Mouse (Mus musculus) intestine, embryonic 16.5 days (tissue): ENCODE data around the gene Tmem59. TPM values are rescaled to one million over a fixed set of nuclear protein-coding genes. Genes with fewer than 3 reads are reported as not detected.

Experiments used
- ATAC-seq: fragments of 200-750 bp; cut with Nextera tagmentation; 2 replicates; pipeline ENCODE4 v1.8.0; 2017; ENCODE audit warnings: moderate TSS enrichment, moderate library complexity
- H3K27ac ChIP-seq: fragments of 300-500 bp; sonication (generic); 2 replicates; pipeline ENCODE4 v1.5.1; 2014; ENCODE audit warnings: mild to moderate bottlenecking, low read length
- H3K27me3 ChIP-seq: fragments of 300-500 bp; sonication (generic); replicated peaks from 2 replicates; pipeline ENCODE4 v1.6.1; 2014; ENCODE audit warnings: low read length, control low read depth, mixed read lengths; ENCODE audit not compliant: control insufficient read depth, insufficient read depth
- H3K36me3 ChIP-seq: fragments of 300-500 bp; sonication (generic); 2 replicates; pipeline ENCODE4 v1.6.1; 2014; ENCODE audit warnings: low read length, control low read depth; ENCODE audit not compliant: control insufficient read depth, insufficient read depth
- H3K4me1 ChIP-seq: fragments of 300-500 bp; sonication (generic); 2 replicates; pipeline ENCODE4 v1.6.1; 2014; ENCODE audit warnings: low read length, control low read depth, mixed read lengths; ENCODE audit not compliant: control insufficient read depth, insufficient read depth
- H3K4me2 ChIP-seq: fragments of 300-500 bp; sonication (generic); 2 replicates; pipeline ENCODE4 v1.6.1; 2014; ENCODE audit warnings: low read depth, low read length, control low read depth
- H3K4me3 ChIP-seq: fragments of 300-500 bp; sonication (generic); 2 replicates; pipeline ENCODE4 v1.5.1; 2014; ENCODE audit warnings: mild to moderate bottlenecking, low read length
- H3K9ac ChIP-seq: fragments of 300-500 bp; sonication (generic); 2 replicates; pipeline ENCODE4 v1.6.1; 2014; ENCODE audit warnings: low read depth, low read length
- H3K9me3 ChIP-seq: fragments of 300-500 bp; sonication (generic); 2 replicates; pipeline ENCODE4 v1.6.1; 2016; ENCODE audit warnings: low read length, control low read depth; ENCODE audit not compliant: control insufficient read depth
- WGBS: fragments of 180-500 bp; shearing (Covaris S2); extraction: QIAGEN DNeasy Blood & Tissue Kit; methylation state at CpG from one replicate; pipeline ENCODE4 v1.1.7; 2014; 5-methylcytosine and 5-hydroxymethylcytosine counted together
- polyA plus RNA-seq: library from polyadenylated mRNA; unstranded; fragments of >200 nt; fragmentation: Nextera tagmentation; extraction: Ambion mirVana; gene quantifications from 2 replicates; pipeline ENCODE4 v1.2.1, GENCODE M21; 2015

Tmem59 gene
- 449 TPM in 2 replicates for polyA plus RNA-seq

DNA sequence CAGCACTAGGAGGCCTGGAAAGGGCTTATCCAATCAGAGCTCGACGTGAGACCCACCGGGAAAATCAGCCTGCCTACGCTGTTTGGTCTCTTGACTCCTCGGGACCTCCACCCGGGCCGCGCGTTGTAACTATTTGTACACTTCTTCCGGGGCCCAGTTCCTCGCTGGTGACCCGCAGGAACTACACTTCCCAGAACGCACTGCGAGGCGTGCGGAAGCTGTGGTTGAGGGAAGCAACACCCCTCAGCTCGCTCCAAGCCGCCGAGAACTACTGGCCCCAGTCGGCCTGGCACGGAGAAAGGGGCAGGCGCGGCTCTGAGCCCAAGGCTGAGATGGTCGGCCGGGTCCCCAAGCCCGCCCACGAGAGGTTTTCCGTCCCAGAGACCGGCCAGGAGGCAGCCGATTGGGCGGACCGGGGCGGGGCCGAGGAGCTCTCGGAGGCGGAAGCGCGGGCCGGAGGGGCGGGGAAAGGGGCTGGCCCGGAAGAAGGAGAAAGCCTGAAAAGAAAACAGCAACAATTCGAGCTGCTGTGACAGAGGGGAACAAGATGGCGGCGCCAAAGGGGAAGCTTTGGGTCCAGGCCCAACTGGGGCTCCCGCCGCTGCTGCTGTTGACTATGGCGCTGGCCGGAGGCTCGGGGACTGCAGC lies at the start of gene Tmem59:
TSS of gene Tmem59 (plus strand) at position 218 of the 648 bp plus-strand sequence.
- Histone ChIP-seq H3K9ac (peak within 1 kb of the TSS; percentile 94), H3K4me3 (peak within 1 kb of the TSS; percentile 99), H3K4me1 (peaks cover 30% of the 10 kb centered on the region), H3K36me3 (no peaks in the 10 kb centered on the region), H3K27ac (peak within 1 kb of the TSS; percentile 100), H3K4me2 (peak within 1 kb of the TSS; percentile 77), H3K9me3 (no peaks in the 10 kb centered on the region), H3K27me3 (no peaks in the 10 kb centered on the region)
- under 1% methylated on average over 49 of the region's 49 CpGs for WGBS
- ATAC-seq, result peak; percentile 95

- 80% methylated on average over 8 of the region's 8 CpGs for WGBS
- H3K4me1 ChIP-seq, result peaks cover 15% of the 10 kb centered on the region
Observed at GRCm38 (mm10) chr4:107129373-107129772, 48.8 kb upstream of the Tmem59 start.

DNA sequence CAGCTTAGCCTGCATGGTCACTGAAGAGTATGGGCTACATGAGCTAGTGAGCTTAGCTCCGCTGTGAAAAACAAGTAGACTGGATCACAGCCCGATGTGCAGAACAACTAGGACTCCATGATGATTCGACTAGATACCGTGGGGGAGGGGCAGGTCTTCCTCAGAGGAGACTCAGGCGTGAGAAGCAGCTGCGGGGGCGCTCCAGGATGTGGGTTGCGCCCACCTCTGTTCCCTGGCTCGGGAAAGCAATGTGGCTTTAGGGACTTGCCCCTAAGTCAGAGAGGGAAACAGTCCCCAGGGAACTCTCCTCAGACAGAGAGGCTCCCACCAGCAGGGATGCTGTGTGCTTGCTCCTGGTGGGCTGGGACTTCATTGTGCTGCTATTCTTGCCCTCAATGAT lies 47.7 kb upstream of the Tmem59 start:
- H3K9me3 ChIP-seq, result no peaks in the 10 kb centered on the region
- H3K4me1 ChIP-seq, result peaks cover 15% of the 10 kb centered on the region
- H3K4me2 ChIP-seq, result no peak overlapping the region
- H3K27ac ChIP-seq, result no peak overlapping the region
- H3K27me3 ChIP-seq, result no peaks in the 10 kb centered on the region
- H3K36me3 ChIP-seq, result no peaks in the 10 kb centered on the region
- no peak for ATAC-seq
- H3K9ac ChIP-seq, result no peak overlapping the region
- no peak overlapping the region for H3K4me3 ChIP-seq
- 28% methylated on average over 9 of the region's 9 CpGs for WGBS

More at GRCm38 (mm10) chr4:107129373-107129772, 48.8 kb upstream of the Tmem59 start:
- H3K9me3 ChIP-seq, result no peaks in the 10 kb centered on the region
- H3K4me3 ChIP-seq, result no peak overlapping the region
- ATAC-seq, result no peak
- no peaks in the 10 kb centered on the region for H3K27me3 ChIP-seq
- H3K4me2 ChIP-seq, result no peak overlapping the region
- no peaks in the 10 kb centered on the region for H3K36me3 ChIP-seq
- H3K9ac ChIP-seq, result no peak overlapping the region
- H3K27ac ChIP-seq, result no peak overlapping the region

DNA sequence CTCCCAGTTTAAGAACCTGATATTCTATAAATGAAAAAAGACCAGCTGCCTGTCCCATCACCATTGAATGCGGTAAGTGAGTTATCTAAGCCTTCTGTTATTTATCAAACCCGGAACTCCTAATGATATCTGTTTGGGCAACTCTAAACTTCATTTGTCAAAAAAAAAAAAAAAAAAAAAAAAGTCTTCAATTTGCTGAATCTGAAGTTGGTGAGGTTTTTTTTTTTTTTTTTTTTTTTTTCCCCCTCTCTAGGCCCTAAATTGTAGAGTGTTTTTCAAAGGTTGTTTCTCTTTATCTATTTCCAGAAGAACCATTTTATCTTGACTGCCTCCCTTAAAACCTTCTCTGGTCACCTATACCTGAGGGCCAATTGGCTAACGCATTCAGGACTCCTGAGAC lies 43.3 kb upstream of the Tmem59 start:
- H3K36me3 ChIP-seq, result no peaks in the 10 kb centered on the region
- peaks cover 3% of the 10 kb centered on the region; the same call in 1 of the 2 replicates for H3K4me1 ChIP-seq
- no peak for ATAC-seq
- 82% methylated on average over 3 of the region's 3 CpGs for WGBS
- H3K27ac ChIP-seq, result no peak overlapping the region
- no peak overlapping the region for H3K4me2 ChIP-seq
- H3K27me3 ChIP-seq, result no peaks in the 10 kb centered on the region
- H3K4me3 ChIP-seq, result no peak overlapping the region
- H3K9me3 ChIP-seq, result no peaks in the 10 kb centered on the region
- H3K9ac ChIP-seq, result no peak overlapping the region

- Histone ChIP-seq H3K27ac (no peak overlapping the region), H3K9ac (no peak overlapping the region), H3K27me3 (no peaks in the 10 kb centered on the region), H3K36me3 (no peaks in the 10 kb centered on the region), H3K4me1 (peaks cover 9% of the 10 kb centered on the region), H3K9me3 (no peaks in the 10 kb centered on the region), H3K4me3 (no peak overlapping the region), H3K4me2 (no peak overlapping the region)
- ATAC-seq, result no peak
- 73% methylated on average over 5 of the region's 5 CpGs for WGBS
Observed at GRCm38 (mm10) chr4:107135663-107136062, 42.5 kb upstream of the Tmem59 start.

- H3K4me1 ChIP-seq, result peaks cover 9% of the 10 kb centered on the region
- no peaks in the 10 kb centered on the region for H3K27me3 ChIP-seq
- no peak overlapping the region for H3K4me3 ChIP-seq
- H3K36me3 ChIP-seq, result no peaks in the 10 kb centered on the region
- 60% methylated on average over 3 of the region's 3 CpGs for WGBS
- H3K27ac ChIP-seq, result no peak overlapping the region
- no peak overlapping the region for H3K4me2 ChIP-seq
- no peak for ATAC-seq
- no peak overlapping the region for H3K9ac ChIP-seq
- H3K9me3 ChIP-seq, result no peaks in the 10 kb centered on the region
Observed at GRCm38 (mm10) chr4:107136531-107136930, 41.7 kb upstream of the Tmem59 start.

GRCm38 (mm10) chr4:107138948-107139835 lies 39.0 kb upstream of the Tmem59 start:
- no peak overlapping the region for H3K9ac ChIP-seq

DNA sequence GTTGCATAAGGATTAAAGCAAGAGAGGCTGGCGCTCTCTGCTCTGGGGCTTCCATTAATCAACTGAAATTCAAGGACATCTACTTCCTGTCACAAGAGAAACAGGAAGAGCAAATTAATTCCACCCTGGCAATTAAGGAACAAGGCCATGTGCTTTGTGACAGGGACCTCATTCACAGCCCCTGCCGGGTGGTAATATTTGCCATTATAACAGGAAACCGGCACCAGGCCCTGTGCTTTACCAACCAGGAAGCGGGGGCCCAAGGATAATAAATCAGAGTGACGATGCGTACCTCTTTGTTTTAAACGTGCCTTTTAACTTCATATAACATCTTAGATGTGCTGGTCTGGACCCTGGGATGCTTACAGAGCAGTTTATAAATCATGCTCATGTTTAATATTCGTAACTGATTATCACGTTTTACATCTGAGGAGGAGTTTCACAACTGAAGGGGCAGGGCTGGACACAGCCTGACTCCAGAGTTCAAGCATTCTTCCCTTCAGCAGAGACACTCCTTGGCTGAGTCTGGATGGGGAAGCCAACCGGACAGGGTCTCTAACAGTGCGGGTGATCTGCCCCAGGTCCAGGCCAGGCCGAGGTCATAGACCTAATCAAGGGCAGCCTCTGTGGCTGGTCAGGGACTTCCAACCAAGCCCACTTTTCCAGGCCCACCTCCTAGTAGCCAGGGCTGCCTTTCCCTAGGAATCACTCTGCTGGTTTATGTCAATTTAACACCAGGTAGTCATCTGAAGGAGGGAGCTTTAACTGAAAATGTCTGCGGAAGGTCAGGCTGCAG lies 38.2 kb upstream of the Tmem59 start:
- Histone ChIP-seq H3K36me3 (no peaks in the 10 kb centered on the region), H3K9ac (no peak overlapping the region), H3K4me1 (peaks cover 9% of the 10 kb centered on the region), H3K4me3 (no peak overlapping the region), H3K9me3 (no peaks in the 10 kb centered on the region), H3K27me3 (no peaks in the 10 kb centered on the region), H3K27ac (peak overlapping the region; percentile 60), H3K4me2 (no peak overlapping the region)
- ATAC-seq, result peak; percentile 66
- WGBS, result 32% methylated on average over 13 of the region's 13 CpGs

More at GRCm38 (mm10) chr4:107138948-107139835, 39.0 kb upstream of the Tmem59 start:
- no peak overlapping the region for H3K4me2 ChIP-seq
- WGBS, result 62% methylated on average over 37 of the region's 37 CpGs
- H3K36me3 ChIP-seq, result no peaks in the 10 kb centered on the region
- no peak overlapping the region for H3K4me3 ChIP-seq
- no peaks in the 10 kb centered on the region for H3K9me3 ChIP-seq
- H3K4me1 ChIP-seq, result peaks cover 9% of the 10 kb centered on the region
- no peak overlapping the region for H3K27ac ChIP-seq
- no peak for ATAC-seq
- H3K27me3 ChIP-seq, result no peaks in the 10 kb centered on the region

DNA sequence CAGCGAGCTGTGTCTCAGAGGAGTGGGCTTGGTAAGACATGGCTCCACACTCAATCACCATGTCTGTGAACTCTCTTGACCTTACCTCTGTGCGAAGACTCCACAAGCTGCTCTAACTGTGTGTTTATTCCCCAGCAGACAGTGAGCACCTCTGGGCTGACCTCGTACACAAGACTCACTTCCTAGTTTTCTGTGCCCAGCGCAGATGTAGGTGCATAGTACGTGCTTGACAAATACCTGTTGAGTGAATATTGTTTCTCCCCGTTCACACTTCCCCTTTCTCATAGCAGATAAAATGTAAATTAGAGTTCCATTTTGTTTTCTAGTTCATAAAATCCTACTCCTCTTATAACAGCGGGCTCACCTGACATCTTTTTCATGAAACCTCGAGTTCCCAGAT lies 34.7 kb upstream of the Tmem59 start:
- ATAC-seq, result no peak
- Histone ChIP-seq H3K4me2 (no peak overlapping the region), H3K27ac (no peak overlapping the region), H3K4me3 (no peak overlapping the region), H3K36me3 (peaks cover 8% of the 10 kb centered on the region), H3K9ac (no peak overlapping the region), H3K9me3 (no peaks in the 10 kb centered on the region), H3K4me1 (peaks cover 9% of the 10 kb centered on the region), H3K27me3 (no peaks in the 10 kb centered on the region)
- WGBS, result 80% methylated on average over 8 of the region's 8 CpGs
